Mouse (Mus musculus): ENCODE measurements around the gene Olfr70.

DNA sequence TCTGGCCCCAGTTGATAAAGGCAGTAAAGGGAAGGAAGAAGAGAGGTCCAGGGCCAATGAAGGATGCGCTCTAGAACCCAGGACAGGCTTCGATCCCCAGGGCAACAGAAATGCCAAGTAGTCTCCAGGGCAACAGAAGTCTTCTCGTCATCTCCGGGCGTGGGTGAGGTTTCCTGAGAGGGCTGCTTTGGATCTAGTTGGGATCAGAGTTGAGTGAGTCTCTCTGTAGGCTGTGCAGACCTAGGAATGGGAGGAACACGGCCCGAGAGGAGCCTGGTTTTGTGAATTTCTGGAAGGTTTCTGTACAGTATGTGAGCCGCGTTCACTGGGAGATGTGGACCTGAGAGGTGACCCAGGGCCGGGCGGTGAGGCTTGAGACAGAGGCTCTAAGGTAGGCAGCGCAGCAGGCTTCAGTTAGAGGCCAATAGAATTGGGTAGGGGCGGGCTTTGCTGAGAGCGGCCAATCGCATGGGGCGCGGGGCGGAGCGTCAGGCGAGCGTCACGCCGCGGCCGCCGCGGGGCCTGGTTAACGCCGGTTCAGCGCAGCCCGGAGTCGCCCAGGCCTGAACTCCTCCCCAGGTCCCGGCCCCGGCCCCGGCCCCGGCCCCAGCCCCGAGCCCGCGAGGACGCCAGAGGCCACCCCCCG is 31.7 kb downstream of the Olfr70 start, which contains the start of the genes Tmem8b and Fam221b:
- TF ChIP-seq POLR2A (IDR thresholded peaks at IDR 0.05; ENCODE audit: borderline replicate concordance, insufficient read depth, low read length) (peak; percentile 88), CTCF (IDR thresholded peaks at IDR 0.05; ENCODE audit: borderline replicate concordance, insufficient read depth, low read depth, low read length) (no peak)

Measured in cerebellum, adult 2 months (tissue).